Mouse (Mus musculus) midbrain, embryonic 13.5 days (tissue): ENCODE measurements around the gene Blnk. TPM values are rescaled to one million over a fixed set of nuclear protein-coding genes. Genes with fewer than 3 reads are reported as not detected.

Experiments used
- microRNA-seq: library from miRNA; unstranded; fragments of <30 nt; microRNA quantifications from one replicate; pipeline ENCODE4, GENCODE M21; 2016
- polyA plus RNA-seq: library from polyadenylated mRNA; unstranded; fragments of >200 nt; fragmentation: Nextera tagmentation; extraction: Ambion mirVana; gene quantifications from 2 replicates; pipeline ENCODE4 v1.2.1, GENCODE M21; 2015

The Blnk gene
- polyA plus RNA-seq, 1 experiment from 2014 or later = 0.32 TPM

Small RNA genes within 50 kb of the gene (microRNA-seq; reads per million reads assigned to microRNA genes)
- gene Mir8092 = 0.82 reads per million

Other genes starting within 250 kb of the Blnk start
- 0.12 and 0.17 TPM in 2 replicates for gene Cc2d2b, start 245.8 kb downstream of the Blnk start, polyA plus RNA-seq
- 27.8 and 30.0 TPM in 2 replicates for gene Ccnj, start 163.3 kb downstream of the Blnk start, polyA plus RNA-seq
- 7.9 and 8.1 TPM in 2 replicates for gene Zfp518a, start 99.8 kb downstream of the Blnk start, polyA plus RNA-seq
- 0.13 and 0.26 TPM in 2 replicates for gene Dntt, start 34.7 kb upstream of the Blnk start, polyA plus RNA-seq
- not detected in 2 replicates for gene Opalin, start 82.6 kb upstream of the Blnk start, polyA plus RNA-seq
- gene Tll2, start 212.3 kb upstream of the Blnk start, polyA plus RNA-seq = 1.4 and 1.6 TPM in 2 replicates